Mouse (Mus musculus) hindbrain, embryonic 13.5 days (tissue): ENCODE results near the gene Tgoln1. TPM values are rescaled to one million over a fixed set of nuclear protein-coding genes. Genes with fewer than 3 reads are reported as not detected.
A peak's percentile ranks its signal among the peaks of the same experiment; 100 is the strongest.

Experiments used
- ATAC-seq: fragments of 200-750 bp; cut with Nextera tagmentation; 2 replicates; pipeline ENCODE4 v1.8.0; 2017; ENCODE audit warnings: moderate TSS enrichment; ENCODE audit not compliant: low FRiP score
- H3K27ac ChIP-seq: fragments of 300-500 bp; sonication (generic); 2 replicates; pipeline ENCODE4 v1.5.1; 2015; ENCODE audit warnings: inconsistent platforms, mild to moderate bottlenecking, moderate library complexity
- H3K27me3 ChIP-seq: fragments of 300-500 bp; sonication (generic); 2 replicates; pipeline ENCODE4 v1.6.1; 2015; ENCODE audit warnings: mild to moderate bottlenecking, inconsistent platforms
- H3K36me3 ChIP-seq: fragments of 300-500 bp; sonication (generic); 2 replicates; pipeline ENCODE4 v1.6.1; 2015; ENCODE audit warnings: mild to moderate bottlenecking, inconsistent platforms
- H3K4me1 ChIP-seq: fragments of 300-500 bp; sonication (generic); replicated peaks from 2 replicates; pipeline ENCODE4 v1.6.1; 2015; ENCODE audit warnings: inconsistent platforms
- H3K4me2 ChIP-seq: fragments of 300-500 bp; sonication (generic); 2 replicates; pipeline ENCODE4 v1.6.1; 2015; ENCODE audit warnings: inconsistent platforms, mild to moderate bottlenecking, moderate library complexity
- H3K4me3 ChIP-seq: fragments of 300-500 bp; sonication (generic); 2 replicates; pipeline ENCODE4 v1.5.1; 2015; ENCODE audit warnings: mild to moderate bottlenecking, inconsistent platforms
- H3K9ac ChIP-seq: fragments of 300-500 bp; sonication (generic); 2 replicates; pipeline ENCODE4 v1.6.1; 2015; ENCODE audit warnings: mild to moderate bottlenecking, inconsistent platforms
- H3K9me3 ChIP-seq: fragments of 300-500 bp; sonication (generic); 2 replicates; pipeline ENCODE4 v1.6.1; 2016; ENCODE audit warnings: inconsistent platforms
- WGBS: fragments of 180-500 bp; shearing (Covaris S2); methylation state at CpG from one replicate; pipeline ENCODE4 v1.1.7; 2015; 5-methylcytosine and 5-hydroxymethylcytosine counted together
- polyA plus RNA-seq: library from polyadenylated mRNA; unstranded; fragments of >200 nt; fragmentation: Nextera tagmentation; extraction: Ambion mirVana; gene quantifications from 2 replicates; pipeline ENCODE4 v1.2.1, GENCODE M21; 2015

Gene Tgoln1
- 37.1 and 38.1 TPM in 2 replicates for polyA plus RNA-seq

GRCm38 (mm10) chr6:72616643-72617288, at the start of gene Tgoln1:
TSS of gene Tgoln1 (minus strand) at chr6:72617000.
- Histone ChIP-seq H3K4me3 (peak within 1 kb of the TSS; percentile 76), H3K4me2 (peak within 1 kb of the TSS; percentile 98), H3K4me1 (peaks cover 39% of the 10 kb centered on the region), H3K9me3 (no peaks in the 10 kb centered on the region), H3K36me3 (peaks cover 16% of the 10 kb centered on the region), H3K27ac (peak within 1 kb of the TSS; percentile 96), H3K9ac (peak within 1 kb of the TSS; percentile 85), H3K27me3 (no peaks in the 10 kb centered on the region)
- WGBS: under 1% methylated on average over 41 of the region's 41 CpGs
- ATAC-seq: peak; percentile 97

DNA sequence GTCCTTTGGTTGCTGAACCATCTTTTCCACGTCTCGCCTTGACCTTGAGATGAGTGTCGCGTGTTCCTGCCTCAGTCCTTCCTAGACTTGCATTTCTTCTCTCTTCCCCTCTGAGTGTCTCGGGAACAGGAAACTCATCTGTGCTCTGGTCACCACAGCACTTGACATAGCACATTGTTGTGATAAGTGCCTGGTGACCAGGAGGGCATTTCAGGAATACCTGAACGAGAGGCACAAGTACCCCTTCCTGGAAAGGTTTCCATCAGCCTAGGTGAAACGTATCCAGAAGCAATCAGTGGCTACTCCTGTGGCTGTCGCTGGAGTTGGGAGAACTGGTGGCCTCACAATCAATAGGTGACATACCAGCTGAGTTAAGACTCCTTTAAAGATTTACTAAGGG, 47.5 kb upstream of the Tgoln1 start:
- WGBS: 79% methylated on average over 8 of the region's 8 CpGs
- Histone ChIP-seq H3K4me2 (no peak overlapping the region), H3K27ac (no peak overlapping the region), H3K4me3 (no peak overlapping the region), H3K27me3 (no peaks in the 10 kb centered on the region), H3K9me3 (no peaks in the 10 kb centered on the region), H3K9ac (no peak overlapping the region), H3K4me1 (peaks cover 14% of the 10 kb centered on the region; the same call in 1 of the 2 replicates), H3K36me3 (no peaks in the 10 kb centered on the region)
- no peak for ATAC-seq

DNA sequence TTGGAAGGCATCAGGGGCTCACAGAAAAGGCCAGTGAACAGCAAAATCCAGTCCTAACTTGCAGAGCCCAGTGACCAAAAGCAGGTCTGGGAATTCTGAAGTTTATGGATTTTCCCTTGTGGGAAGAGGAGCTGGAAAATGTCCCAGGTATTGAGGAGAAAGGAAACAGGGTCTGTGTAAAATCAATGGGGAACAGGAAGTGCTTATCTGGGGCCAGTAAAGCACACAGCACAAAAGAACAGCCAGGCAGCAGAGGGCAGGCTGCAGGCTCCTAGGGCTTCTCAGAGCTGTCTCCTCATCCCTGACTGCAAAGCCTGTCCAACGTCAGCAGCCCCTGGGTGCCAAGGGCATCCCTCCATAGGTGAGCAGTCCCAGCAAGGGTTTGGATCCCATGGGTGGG, 46.2 kb upstream of the Tgoln1 start:
- H3K4me3 ChIP-seq: no peak overlapping the region
- H3K27ac ChIP-seq: no peak overlapping the region
- no peaks in the 10 kb centered on the region for H3K9me3 ChIP-seq
- peak overlapping the region; percentile 29; the same call in 1 of the 2 replicates for H3K9ac ChIP-seq
- WGBS: 8% methylated on average over 1 of the region's 1 CpGs
- no peak overlapping the region for H3K4me2 ChIP-seq
- no peaks in the 10 kb centered on the region for H3K27me3 ChIP-seq
- no peak for ATAC-seq
- peaks cover 14% of the 10 kb centered on the region; the same call in 1 of the 2 replicates for H3K4me1 ChIP-seq
- H3K36me3 ChIP-seq: no peaks in the 10 kb centered on the region

DNA sequence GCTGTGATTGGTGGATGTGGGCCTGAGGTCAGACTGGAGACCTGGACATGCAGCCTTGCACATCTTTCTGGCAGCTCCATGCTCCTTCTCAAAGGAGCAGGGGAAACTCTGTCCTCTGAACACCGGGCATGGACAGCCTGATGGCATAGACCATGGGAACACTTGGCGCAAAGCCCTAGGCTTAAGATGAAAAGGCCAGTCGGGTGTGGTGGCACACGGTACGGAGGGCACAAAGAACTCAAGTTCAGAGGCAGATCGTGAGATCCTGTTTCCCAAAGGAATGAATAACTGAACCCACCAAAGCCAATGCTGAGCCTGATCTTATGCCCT, 43.6 kb upstream of the Tgoln1 start:
- no peak overlapping the region for H3K27ac ChIP-seq
- H3K27me3 ChIP-seq: no peaks in the 10 kb centered on the region
- 84% methylated on average over 6 of the region's 6 CpGs for WGBS
- H3K4me1 ChIP-seq: peaks cover 21% of the 10 kb centered on the region
- no peak for ATAC-seq
- no peak overlapping the region for H3K9ac ChIP-seq
- no peak overlapping the region for H3K4me2 ChIP-seq
- no peak overlapping the region for H3K4me3 ChIP-seq
- no peaks in the 10 kb centered on the region for H3K36me3 ChIP-seq
- no peaks in the 10 kb centered on the region for H3K9me3 ChIP-seq

DNA sequence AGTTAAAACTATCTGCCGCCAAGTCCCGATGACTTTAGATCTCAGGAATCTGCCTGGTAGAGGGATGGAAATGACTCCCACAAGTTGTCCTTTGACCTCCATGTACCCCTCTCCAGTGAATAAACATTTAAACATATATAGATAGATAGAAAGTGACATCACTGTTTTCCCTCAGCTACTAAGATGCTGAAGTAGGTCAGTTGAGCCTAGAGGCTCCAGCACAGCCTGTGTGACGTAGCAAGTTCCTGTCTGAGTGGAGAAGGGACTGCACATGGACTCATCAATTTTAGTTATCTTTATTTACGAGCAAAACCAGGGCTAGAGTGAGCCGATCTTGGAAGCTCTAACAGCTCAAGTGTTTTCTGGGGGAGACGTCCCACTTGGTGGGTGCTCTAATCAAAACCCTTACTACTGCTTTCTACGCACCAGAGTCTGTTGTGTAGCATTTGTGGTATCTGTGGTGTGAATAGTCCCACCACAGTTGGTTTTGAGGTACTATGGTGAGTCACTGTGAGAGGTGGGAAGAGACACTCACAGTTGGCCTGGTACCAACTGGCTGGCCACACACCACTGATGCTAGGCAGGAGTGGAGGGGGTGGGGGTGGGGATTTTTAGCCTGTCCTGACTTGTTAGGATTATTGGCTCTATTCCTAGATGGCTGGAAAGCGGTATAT, 43.1 kb upstream of the Tgoln1 start:
- Histone ChIP-seq H3K4me1 (peaks cover 26% of the 10 kb centered on the region), H3K9ac (no peak overlapping the region), H3K36me3 (no peaks in the 10 kb centered on the region), H3K9me3 (no peaks in the 10 kb centered on the region), H3K4me3 (no peak overlapping the region), H3K4me2 (no peak overlapping the region), H3K27ac (no peak overlapping the region), H3K27me3 (no peaks in the 10 kb centered on the region)
- ATAC-seq: no peak
- 88% methylated on average over 8 of the region's 8 CpGs for WGBS

GRCm38 (mm10) chr6:72658006-72658405, 41.2 kb upstream of the Tgoln1 start:
- WGBS: 59% methylated on average over 3 of the region's 3 CpGs
- no peak overlapping the region for H3K9ac ChIP-seq
- peaks cover 22% of the 10 kb centered on the region for H3K4me1 ChIP-seq
- H3K4me3 ChIP-seq: no peak overlapping the region
- H3K9me3 ChIP-seq: no peaks in the 10 kb centered on the region
- no peak overlapping the region for H3K4me2 ChIP-seq
- H3K36me3 ChIP-seq: no peaks in the 10 kb centered on the region
- no peak for ATAC-seq
- H3K27me3 ChIP-seq: no peaks in the 10 kb centered on the region
- no peak overlapping the region for H3K27ac ChIP-seq

DNA sequence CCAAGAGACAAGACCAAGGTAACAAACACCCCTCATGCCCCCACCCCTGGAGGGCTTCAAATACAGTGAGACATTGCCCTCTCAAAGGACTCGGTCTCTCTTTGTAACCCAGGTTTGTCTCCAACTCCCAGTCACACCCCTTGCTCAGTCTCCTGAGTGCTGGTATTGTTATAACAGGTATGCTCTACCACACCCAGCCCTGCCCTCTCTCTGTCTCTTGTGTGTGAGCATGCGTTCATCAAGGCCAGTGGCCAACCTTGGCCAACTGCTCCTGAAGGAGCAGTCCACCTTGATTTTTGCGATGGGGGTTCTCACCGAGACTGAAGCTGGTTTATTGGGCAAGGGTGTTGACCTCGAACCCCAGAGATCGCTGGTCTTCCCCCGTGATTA, 39.2 kb upstream of the Tgoln1 start:
- no peak overlapping the region for H3K9ac ChIP-seq
- peaks cover 21% of the 10 kb centered on the region for H3K4me1 ChIP-seq
- H3K9me3 ChIP-seq: no peaks in the 10 kb centered on the region
- H3K4me3 ChIP-seq: no peak overlapping the region
- peak overlapping the region; percentile 53; the same call in 1 of the 2 replicates for H3K4me2 ChIP-seq
- 89% methylated on average over 7 of the region's 7 CpGs for WGBS
- ATAC-seq: peak; percentile 5; the same call in 1 of the 2 replicates
- H3K36me3 ChIP-seq: no peaks in the 10 kb centered on the region
- H3K27ac ChIP-seq: peak overlapping the region; percentile 82; the same call in 1 of the 2 replicates
- no peaks in the 10 kb centered on the region for H3K27me3 ChIP-seq

GRCm38 (mm10) chr6:72655309-72656052, 38.7 kb upstream of the Tgoln1 start:
- no peaks in the 10 kb centered on the region for H3K36me3 ChIP-seq
- H3K4me1 ChIP-seq: peaks cover 20% of the 10 kb centered on the region
- peak overlapping the region; percentile 53 for H3K4me2 ChIP-seq
- H3K4me3 ChIP-seq: peak overlapping the region; percentile 36
- peak overlapping the region; percentile 62 for H3K9ac ChIP-seq
- no peaks in the 10 kb centered on the region for H3K9me3 ChIP-seq
- peak; percentile 83 for ATAC-seq
- peak overlapping the region; percentile 82 for H3K27ac ChIP-seq
- 42% methylated on average over 20 of the region's 20 CpGs for WGBS
- no peaks in the 10 kb centered on the region for H3K27me3 ChIP-seq

DNA sequence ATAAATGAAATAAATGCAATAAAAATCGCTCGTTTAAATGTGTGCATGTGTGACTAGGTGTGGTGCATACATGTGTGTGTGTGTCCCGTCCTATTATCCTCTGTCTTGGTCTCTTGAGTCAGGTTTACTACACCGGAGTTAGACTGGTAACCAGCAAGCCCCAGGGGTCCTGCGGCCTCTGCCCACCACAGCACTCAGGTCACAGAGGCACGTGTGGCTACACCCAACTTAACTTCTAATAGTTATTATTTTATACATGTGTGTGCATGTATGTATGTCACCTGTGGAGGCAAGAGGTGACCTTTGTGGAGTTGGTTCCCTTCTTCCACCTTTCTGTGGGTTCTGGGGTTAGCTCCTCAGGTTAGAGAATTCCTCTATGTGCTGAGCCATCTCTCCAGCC, 37.6 kb upstream of the Tgoln1 start:
- peaks cover 18% of the 10 kb centered on the region for H3K4me1 ChIP-seq
- no peak overlapping the region for H3K4me2 ChIP-seq
- ATAC-seq: no peak
- no peaks in the 10 kb centered on the region for H3K36me3 ChIP-seq
- H3K9me3 ChIP-seq: no peaks in the 10 kb centered on the region
- no peak overlapping the region for H3K27ac ChIP-seq
- no peak overlapping the region for H3K9ac ChIP-seq
- no peak overlapping the region for H3K4me3 ChIP-seq
- H3K27me3 ChIP-seq: no peaks in the 10 kb centered on the region
- WGBS: 92% methylated on average over 6 of the region's 6 CpGs

- Histone ChIP-seq H3K27me3 (no peaks in the 10 kb centered on the region), H3K36me3 (no peaks in the 10 kb centered on the region), H3K27ac (no peak overlapping the region), H3K9me3 (no peaks in the 10 kb centered on the region), H3K9ac (no peak overlapping the region), H3K4me2 (no peak overlapping the region), H3K4me1 (peaks cover 18% of the 10 kb centered on the region), H3K4me3 (no peak overlapping the region)
- ATAC-seq: no peak
- WGBS: 80% methylated on average over 7 of the region's 7 CpGs
These were observed 36.6 kb upstream of the Tgoln1 start for GRCm38 (mm10) chr6:72653419-72653818.

- Histone ChIP-seq H3K4me1 (peaks cover 19% of the 10 kb centered on the region), H3K4me3 (no peak overlapping the region), H3K9me3 (no peaks in the 10 kb centered on the region), H3K9ac (no peak overlapping the region), H3K4me2 (no peak overlapping the region), H3K36me3 (no peaks in the 10 kb centered on the region), H3K27ac (no peak overlapping the region), H3K27me3 (no peaks in the 10 kb centered on the region)
- WGBS: 82% methylated on average over 10 of the region's 10 CpGs
- ATAC-seq: no peak
These were observed 33.6 kb upstream of the Tgoln1 start for GRCm38 (mm10) chr6:72650338-72650851.

- Histone ChIP-seq H3K4me3 (no peak overlapping the region), H3K36me3 (no peaks in the 10 kb centered on the region), H3K9ac (no peak overlapping the region), H3K9me3 (no peaks in the 10 kb centered on the region), H3K27ac (no peak overlapping the region), H3K27me3 (no peaks in the 10 kb centered on the region), H3K4me1 (peaks cover 13% of the 10 kb centered on the region; the same call in 1 of the 2 replicates), H3K4me2 (no peak overlapping the region)
- 60% methylated on average over 12 of the region's 12 CpGs for WGBS
- no peak for ATAC-seq
These were observed 31.3 kb upstream of the Tgoln1 start for GRCm38 (mm10) chr6:72648002-72648595.
